Mouse (Mus musculus) T-helper 17 cell (primary cell): ENCODE data around the gene Mt2.

Source experiments
- in situ Hi-C, 2 experiments: fragments of 300-600 bp; cut with MboI, MseI; formaldehyde crosslinking; loops; 1 replicate in 1 of 2; 2 replicates in 1 of 2; pipeline ENCODE4 v1.15.1; 2025; ENCODE audit warnings: high pct_unique_total_duplicates in 2 of 2

Mt2 gene

DNA sequence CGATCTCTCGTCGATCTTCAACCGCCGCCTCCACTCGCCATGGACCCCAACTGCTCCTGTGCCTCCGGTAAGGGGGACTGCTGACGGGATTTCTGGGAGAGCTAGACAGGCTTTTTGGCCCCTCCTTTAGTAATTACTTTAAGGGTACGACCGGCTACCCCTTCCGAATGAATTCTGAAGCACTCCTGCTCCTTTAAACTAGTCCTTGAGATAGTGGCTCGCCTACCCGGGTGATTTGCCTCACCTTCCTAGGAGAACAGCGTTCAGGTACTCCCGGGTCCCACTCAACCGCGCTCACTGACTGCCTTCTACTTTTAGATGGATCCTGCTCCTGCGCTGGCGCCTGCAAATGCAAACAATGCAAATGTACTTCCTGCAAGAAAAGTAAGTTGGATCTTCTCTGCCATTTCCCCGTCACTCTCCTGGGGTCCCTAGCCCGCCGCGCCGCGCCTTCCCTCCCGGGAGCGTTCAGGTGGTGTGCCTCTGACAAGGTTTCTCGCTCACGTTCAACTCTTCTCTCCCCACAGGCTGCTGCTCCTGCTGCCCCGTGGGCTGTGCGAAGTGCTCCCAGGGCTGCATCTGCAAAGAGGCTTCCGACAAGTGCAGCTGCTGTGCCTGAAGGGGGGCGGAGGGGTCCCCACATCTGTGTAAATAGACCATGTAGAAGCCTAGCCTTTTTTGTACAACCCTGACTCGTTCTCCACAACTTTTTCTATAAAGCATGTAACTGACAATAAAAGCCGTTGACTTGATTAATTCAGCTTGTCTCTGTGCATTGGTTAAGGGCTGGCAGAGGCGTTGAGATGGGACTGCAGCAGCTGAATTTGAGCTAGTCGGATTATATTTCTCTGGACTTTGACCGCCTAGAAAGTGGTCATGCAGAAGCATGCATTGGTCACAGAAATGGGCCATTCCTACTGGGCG, 607 bp downstream of the Mt2 start:
- in situ Hi-C loops, result no loop called here

DNA sequence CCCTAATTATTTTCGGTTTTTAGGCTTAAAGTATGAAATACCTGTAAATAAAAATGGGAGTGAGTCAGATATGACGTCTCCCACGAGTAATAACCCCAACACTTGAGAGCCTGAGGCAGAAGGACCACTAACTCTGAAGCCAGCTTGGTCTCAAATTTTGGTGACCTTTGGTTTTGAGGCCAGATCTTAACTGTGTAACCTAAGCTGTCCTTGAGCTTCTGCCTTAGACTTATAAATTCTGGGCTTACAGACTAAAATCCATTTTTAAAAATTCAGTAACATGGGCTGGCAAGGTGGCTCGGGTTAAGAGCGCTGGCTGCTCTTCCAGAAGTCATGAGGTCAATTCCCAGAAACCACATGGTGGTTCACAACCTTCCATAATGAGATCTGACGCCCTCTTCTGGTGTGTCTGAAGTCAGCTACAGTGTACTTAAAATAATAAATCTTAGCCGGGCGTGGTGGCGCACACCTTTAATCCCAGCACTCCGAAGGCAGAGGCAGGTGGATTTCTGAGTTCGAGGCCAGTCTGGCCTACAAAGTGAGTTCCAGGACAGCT, 1.5 kb downstream of the Mt2 start:
- in situ Hi-C loops, result no loop called here

DNA sequence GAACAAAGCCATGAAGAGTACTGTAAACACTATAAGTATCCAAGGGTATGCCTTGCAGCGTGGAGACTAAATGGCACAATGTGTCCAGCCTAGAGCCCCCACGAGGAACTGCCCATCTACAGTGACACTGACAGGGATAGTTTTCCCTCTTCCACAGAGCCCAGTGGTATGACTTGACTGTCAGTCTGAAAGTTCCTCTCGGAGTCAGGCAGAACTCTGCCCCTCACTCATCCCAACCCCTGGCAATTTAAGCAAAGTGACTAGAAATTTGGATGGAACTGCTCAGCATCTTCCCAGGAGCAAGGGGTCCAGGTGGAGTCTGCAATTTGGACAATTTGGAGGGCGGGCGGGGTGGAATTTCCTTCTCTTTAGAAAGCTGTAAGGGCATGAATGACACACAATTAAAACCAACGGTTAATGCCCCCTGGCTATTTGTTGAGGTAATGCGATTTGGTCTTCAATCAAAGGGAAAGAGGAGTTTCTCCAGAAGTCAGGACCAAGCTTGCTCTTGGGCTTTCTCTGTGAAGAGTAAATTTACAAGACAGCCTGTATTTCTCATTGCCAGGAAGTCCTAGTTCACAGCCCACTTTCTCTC, 2.3 kb downstream of the Mt2 start:
- in situ Hi-C loops, result no loop called here

DNA sequence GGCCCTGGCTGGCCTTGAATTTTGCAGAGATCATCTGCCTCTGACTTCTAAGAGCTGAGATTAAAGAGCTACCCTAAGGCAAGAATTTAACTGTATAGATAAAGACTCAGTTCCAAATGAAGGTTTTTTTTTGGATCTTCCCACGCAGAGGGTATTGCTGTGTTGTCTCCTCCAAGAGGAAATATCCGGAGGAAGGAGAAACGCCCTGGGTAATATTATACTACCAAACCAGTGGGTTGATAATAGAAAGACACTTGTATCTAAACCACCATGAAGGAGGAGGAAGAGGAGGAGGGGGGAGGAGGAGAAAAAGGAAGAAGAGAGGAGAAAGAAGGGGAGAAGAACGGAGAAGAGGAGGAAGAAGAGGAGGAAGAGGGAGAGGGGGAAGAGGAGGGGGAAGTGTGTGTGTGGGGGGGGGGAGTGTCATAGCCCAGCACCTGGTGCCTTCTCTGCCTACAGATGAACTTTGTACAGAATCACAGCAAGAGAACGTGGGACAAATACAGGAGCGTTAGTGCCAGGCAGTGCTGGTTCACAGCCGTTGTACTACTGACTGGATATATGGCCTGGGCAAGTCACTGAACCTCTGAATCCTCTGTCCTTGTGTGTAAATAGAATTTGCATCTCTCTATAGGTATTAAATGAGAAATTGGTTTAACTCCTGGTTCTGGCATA, 5.4 kb downstream of the Mt2 start:
- in situ Hi-C loops, result no loop called here

DNA sequence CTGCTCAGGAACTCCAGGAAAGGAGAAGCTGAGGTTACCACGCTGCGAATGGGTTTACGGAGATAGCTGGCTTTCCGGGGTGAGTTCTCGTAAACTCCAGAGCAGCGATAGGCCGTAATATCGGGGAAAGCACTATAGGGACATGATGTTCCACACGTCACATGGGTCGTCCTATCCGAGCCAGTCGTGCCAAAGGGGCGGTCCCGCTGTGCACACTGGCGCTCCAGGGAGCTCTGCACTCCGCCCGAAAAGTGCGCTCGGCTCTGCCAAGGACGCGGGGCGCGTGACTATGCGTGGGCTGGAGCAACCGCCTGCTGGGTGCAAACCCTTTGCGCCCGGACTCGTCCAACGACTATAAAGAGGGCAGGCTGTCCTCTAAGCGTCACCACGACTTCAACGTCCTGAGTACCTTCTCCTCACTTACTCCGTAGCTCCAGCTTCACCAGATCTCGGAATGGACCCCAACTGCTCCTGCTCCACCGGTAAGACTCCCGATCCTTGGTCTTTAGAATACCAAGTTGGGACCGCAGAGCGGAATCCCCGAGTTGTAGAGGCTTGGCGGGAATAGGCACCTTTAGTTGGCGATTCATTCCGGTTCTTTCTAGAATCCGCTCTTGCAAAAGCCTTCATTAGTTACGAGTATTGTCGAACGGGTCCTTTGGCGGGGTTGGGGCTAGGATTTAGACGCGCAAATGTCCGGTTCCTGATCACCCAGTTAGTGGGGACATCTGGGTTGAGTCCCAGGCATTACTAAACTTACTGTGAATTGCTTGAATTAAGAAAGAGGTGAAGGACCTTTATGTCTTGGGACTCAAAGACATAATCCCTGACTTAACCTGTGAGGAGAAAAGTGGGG, 6.6 kb downstream of the Mt2 start, which contains the start of gene Mt1:
Mt1 (plus strand) TSS at position 226 of the 856 bp plus-strand sequence.
- in situ Hi-C loops, result no loop called here

DNA sequence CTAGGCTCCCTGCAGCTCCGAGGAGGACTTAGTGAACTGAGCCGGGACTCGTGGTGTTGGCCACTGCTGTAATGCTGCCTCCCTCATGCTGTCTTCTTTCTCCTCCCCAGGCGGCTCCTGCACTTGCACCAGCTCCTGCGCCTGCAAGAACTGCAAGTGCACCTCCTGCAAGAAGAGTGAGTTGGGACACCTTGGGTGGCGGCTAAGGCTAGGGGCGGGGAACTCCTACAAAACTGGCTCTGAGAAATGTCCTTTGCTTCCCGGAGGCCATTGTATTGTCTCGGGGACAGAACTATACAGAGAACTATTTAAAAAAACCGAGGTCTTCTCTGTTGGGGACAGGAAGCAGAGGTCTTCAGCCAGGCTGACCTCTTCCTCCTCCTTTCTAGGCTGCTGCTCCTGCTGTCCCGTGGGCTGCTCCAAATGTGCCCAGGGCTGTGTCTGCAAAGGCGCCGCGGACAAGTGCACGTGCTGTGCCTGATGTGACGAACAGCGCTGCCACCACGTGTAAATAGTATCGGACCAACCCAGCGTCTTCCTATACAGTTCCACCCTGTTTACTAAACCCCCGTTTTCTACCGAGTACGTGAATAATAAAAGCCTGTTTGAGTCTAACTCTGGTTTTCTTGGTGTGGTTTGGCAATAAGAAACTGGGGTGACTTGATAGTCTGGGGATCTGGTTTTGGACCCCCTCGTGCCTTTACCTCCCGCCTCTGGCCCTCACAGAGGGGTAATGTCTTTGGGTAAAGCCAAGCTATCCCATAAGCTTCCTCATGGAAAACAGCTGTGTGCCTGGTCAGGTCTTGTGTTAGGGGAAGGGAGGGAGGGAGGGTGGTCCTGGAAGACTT, 7.5 kb downstream of the Mt2 start:
- in situ Hi-C loops, result no loop called here

DNA sequence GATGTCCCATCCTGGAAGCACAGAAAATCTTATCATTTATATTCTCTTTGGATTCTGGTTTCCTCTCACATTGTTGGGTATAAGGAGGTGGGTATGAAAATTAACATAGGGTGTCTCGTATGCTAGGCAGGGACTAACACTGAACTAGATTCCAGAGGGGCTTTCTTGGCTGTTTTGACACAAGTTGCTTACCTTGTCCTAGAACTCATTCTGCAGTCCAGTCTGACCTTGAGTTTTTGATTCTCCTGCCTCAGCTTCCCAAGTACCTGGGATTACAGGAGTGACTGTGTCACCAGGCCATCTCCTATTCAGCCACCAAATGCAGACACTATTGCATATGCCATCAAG, 8.1 kb downstream of the Mt2 start:
- in situ Hi-C loops, result no loop called here

DNA sequence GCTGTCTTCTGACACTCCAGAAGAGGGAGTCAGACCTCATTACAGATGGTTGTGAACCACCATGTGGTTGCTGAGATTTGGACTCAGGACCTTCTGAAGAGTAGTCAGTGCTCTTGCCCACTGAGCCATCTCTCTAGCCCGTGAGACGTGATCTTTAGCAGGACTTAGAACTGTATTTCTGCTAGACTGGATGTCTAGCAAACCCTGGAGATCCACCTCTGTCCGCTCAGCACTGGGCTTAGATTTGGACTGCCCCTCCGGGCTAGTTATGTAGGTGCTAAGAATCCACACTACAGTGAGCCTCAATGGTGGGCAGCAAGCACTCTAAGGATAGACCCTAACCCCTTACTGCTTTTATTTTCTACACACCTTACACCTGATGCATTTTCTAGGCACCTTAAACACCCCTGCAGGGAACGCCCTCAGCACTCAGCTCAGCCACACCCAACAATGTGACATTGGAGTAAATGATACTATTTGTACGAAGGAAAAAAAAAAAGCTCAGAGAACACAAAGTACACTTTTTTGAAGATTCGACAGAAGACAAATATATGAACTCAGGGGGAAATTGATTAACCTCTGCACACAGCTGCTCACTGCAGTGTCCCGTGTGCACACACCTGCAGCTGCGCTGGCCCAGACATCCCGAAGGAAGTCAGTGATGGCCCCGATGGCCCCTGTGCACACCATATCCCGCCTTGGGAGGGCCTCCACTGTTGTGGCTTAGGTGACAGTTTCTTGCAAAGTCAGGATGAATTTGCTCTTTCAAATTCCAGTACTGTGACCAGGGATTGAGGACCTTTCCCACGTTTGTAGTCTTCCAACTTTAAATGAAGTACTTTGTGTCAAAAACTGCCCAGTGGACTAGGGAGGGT, 9.8 kb downstream of the Mt2 start:
- in situ Hi-C loops, result no loop called here

DNA sequence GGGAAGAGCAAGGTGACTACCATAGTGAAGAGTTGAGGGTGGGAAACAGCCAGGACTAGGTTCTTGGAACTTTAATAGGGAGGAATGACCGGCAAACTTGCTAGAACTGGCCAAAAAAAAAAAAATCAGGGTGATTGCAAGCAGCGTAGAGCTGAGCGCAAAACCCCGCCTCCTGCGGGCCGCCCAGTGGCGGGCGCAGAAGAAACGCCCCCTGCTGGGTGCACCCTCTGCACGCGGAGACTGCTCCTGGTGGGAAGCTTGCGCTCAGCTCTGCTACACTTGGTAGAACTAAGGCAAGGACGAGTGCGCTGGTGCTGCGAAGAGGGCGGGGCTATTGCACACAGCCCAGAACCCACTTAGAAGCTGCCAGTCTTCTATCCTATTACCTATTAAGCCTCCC, 10.7 kb downstream of the Mt2 start:
- in situ Hi-C loops, result no loop called here

DNA sequence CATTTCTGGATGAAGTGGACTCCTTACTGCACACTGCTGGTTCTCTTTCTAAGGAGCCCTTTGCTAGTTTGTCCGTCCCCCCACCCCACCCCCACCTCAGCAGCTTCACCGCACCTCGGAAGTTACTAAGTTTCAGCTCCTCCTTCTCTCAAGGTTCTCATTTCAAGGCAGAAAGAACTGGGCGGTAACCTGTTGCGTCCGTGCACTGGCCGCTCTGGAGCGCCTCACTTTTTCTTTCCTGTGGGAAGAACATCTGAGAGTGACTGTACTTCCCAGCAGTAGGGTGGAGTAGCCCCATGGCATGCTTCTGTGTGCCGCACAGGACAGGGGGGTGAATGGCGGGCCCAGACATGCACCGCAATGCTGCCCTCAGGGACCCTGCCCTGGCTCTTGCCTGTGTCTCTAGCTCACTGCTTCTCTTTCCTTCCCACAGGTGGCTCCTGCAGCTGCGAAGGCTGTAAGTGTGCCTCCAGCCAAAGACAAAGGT, 11.9 kb downstream of the Mt2 start:
- in situ Hi-C loops, result no loop called here

DNA sequence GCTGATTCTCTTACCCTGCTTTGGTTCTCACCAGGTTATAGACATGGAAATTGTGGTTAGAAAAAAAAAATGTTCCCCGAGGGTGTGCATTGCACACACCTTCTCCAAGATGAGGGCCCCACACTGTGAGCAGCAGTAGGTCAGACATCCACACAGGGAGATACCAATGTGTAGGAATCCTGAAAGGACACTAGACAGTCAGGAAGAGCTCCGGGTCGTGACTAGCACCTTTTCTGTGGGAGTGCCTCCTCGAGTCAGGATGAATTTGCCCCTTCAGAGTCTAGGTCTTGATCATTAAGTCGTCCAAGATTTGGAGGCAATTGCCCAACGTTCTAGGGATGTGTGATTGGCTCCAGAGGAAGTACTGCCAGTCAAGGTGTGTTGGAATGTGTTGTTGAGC, 13.3 kb downstream of the Mt2 start:
- in situ Hi-C loops, result no loop called here

DNA sequence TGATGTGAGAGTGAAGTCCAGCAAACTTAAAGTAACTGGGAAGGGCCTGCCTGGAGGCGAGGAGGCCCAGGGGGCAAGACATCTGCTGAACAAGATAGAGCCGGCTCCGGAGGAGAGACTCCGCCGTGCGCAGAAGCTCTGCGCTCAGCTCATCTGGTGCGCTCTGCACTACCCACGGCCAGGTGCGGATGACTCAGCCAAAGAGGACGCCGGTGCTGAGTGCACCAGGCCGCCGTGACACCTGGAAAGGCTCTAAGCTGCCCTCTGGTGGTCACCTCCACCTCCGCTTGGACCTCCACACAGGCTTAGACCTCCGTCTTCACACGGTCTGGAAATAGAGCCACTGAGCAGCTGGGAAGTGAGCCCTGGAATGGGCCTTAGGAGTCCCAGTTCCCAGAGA, 14.1 kb downstream of the Mt2 start:
- in situ Hi-C loops, result no loop called here

DNA sequence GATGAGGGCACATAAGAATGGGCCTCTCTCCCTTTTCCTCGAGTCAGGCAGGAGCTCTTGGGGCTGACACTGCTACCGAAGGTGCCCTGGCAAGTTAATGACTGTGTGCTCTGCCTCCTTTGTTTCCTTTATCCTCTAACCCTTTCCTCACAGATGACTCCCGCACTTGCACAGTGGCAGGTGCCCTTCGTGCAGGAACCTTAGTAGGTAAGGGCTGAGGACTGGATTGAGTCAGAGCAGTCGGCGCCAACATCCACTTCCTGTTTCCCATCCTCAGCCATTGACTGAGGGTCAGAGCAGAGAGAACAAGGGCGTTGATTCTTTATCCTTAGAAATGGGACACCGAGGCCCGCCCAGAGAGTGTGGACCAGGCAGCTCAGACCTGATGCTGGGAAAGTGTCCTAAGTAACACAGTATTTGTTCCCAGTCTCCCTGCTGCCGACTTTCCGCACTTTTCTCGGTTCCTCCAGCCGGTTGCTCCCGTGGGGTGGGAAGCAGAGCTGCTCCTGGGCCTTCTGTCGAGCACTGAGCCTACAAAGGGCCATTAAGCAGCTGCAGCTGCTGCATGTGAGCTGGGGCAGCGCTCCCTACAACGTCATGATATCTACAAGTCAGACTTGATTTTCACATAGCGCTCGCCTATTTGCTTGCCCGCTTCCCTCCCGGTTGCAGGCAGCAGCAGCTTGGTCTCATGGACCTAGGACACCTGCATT, 15.0 kb downstream of the Mt2 start:
- in situ Hi-C loops, result no loop called here

DNA sequence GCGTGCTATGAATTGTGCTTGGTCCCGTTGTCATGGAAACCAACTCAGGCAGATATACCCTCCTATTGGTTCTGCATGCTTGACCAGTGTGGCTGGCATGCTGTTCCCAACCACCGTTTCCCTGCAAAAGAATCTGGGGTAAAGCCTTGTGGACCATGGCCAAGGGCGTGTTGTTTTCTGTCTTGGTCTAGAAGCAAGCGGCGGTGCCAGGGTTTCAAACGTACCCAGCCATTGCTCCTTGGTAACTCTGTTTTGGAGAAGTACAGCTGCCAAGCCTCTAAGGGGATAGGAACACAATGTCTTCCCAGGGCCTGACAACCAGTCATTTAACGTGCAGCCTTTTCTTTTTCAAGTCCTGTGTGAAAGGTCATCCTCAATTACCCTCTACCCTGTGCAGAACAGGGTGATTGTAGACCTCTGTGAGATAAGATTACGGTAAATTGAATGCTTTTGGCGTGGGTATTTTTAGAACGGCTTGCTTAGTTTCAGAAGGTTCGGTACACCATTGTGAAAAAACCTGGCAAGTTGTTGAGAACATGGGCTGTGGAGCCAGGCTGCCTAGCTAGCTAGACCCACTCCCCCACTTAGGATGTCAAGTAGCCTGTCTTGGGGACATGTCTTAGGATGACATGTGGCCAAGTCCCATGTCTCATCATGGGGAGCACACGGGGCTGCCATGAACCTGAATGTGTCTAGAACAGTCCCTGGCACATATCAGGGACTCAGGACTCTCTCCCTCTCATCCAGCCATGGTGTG, 17.0 kb downstream of the Mt2 start:
- in situ Hi-C loops, result no loop called here

DNA sequence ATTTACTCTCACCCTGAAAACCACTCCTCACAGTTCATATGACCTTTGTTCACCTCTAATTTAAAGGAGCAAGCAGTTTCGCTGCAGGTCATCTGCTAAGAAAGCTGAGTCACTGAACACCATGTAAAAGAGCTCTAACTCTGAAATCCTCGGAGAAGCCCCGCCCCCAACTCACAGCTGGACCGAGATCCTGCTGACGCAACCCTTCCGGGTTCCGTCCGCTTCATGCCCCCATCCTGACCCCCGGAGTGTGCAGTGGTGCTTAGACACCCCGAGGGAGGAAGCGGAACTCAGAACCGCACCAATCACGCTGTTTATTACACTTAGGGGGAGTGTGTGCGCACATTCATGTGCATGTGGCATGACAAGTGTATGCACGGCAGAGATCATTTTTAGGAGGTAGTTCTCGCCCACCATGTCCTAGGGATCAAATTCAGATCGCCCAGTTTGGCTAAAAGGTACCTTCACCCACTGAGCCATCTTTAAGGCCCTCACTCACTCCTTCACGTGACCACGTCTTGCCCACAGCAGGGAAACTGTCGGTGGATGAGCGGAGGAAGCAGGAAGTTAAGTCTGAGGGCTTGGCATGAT, 18.7 kb downstream of the Mt2 start:
- in situ Hi-C loops, result no loop called here

DNA sequence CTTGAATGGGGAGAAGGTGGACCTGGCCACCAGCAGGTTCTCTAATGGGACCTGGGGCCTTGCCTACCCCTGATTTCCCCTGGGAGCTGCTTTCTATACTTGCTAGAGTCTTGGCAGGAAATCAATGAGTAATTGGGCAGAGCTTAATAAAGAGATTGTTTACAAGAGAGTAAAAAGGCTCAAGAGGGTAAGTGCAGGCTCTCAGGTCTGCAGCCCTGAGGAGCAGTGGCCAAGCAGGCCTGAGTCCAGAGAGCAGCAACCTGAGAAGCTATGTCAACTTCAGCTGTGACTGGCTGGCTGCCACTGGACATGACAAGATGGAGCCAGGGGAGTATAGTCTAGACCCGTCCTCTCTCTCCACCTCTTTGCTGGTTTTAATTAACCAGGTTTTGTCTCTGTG, 20.5 kb downstream of the Mt2 start:
- in situ Hi-C loops, result no loop called here

DNA sequence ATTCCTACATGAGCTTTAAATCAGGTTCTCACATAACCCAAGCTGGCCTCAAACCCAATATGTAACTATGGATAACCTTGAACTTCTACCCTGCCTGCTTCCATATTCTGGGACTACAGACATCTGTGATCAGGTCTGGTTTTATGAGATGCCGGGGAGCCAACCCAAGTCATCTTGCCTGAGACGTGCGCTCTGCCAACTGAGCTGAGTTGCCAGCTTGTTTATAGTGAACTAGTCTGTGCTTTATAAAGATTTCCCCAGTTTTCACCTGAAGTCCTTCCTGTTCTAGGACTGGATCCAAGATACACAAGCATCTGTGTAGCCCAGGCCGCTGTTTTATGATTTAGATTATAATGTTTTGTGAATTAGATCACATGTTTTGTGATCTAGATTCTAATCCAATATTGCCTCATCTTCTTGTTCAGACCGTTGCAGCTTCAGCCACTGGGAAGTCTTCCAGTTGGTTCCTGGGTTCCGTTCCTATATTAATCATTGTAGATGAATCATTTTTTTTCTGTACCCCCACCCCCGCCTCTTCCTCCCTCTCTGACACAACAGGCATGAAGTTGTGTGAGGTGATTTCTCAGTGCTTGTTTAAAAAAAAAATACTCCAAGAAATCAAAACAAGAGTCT, 22.2 kb downstream of the Mt2 start:
- in situ Hi-C loops, result loop anchor here (5.0 kb wide), 2 partner anchors 87 to 92 kb away; no protein-coding TSS in a partner anchor
